Mouse (Mus musculus) intestine, embryonic 14.5 days (tissue): ENCODE measurements around the gene Ube2h. TPM values are rescaled to one million over a fixed set of nuclear protein-coding genes. Genes with fewer than 3 reads are reported as not detected.
A peak's percentile ranks its signal among the peaks of the same experiment; 100 is the strongest.

ENCODE experiments used
- ATAC-seq: fragments of 200-750 bp; cut with Nextera tagmentation; replicated peaks from 2 replicates; pipeline ENCODE4 v1.8.0; 2017; ENCODE audit warnings: low read depth, moderate number of reproducible peaks, moderate TSS enrichment, moderate library complexity; ENCODE audit not compliant: low FRiP score, low TSS enrichment
- DNase-seq: peaks from one replicate; pipeline ENCODE4 v3.0.0-alpha.2; 2018; ENCODE audit warnings: low spot score
- H3K27ac ChIP-seq: fragments of 300-500 bp; sonication (generic); 2 replicates; pipeline ENCODE4 v1.5.1; 2014; ENCODE audit warnings: low read depth, mild to moderate bottlenecking, control low read depth
- H3K27me3 ChIP-seq: fragments of 300-500 bp; sonication (generic); replicated peaks from 2 replicates; pipeline ENCODE4 v1.6.1; 2014; ENCODE audit warnings: low read length, control low read depth; ENCODE audit not compliant: control insufficient read depth, insufficient read depth
- H3K36me3 ChIP-seq: fragments of 300-500 bp; sonication (generic); 2 replicates; pipeline ENCODE4 v1.6.1; 2014; ENCODE audit warnings: low read length, control low read depth; ENCODE audit not compliant: control insufficient read depth, insufficient read depth
- H3K4me1 ChIP-seq: fragments of 300-500 bp; sonication (generic); replicated peaks from 2 replicates; pipeline ENCODE4 v1.6.1; 2014; ENCODE audit warnings: low read length, control low read depth, mixed read lengths; ENCODE audit not compliant: control insufficient read depth, insufficient read depth
- H3K4me2 ChIP-seq: fragments of 300-500 bp; sonication (generic); 2 replicates; pipeline ENCODE4 v1.6.1; 2014; ENCODE audit warnings: low read length
- H3K4me3 ChIP-seq: fragments of 300-500 bp; sonication (generic); 2 replicates; pipeline ENCODE4 v1.5.1; 2014; ENCODE audit warnings: low read depth, low read length, control low read depth, mixed read lengths
- H3K9ac ChIP-seq: fragments of 300-500 bp; sonication (generic); 2 replicates; pipeline ENCODE4 v1.6.1; 2014; ENCODE audit warnings: mild to moderate bottlenecking, low read length
- H3K9me3 ChIP-seq: fragments of 300-500 bp; sonication (generic); 2 replicates; pipeline ENCODE4 v1.6.1; 2016; ENCODE audit warnings: low read length, control low read depth; ENCODE audit not compliant: control insufficient read depth
- WGBS: fragments of 180-500 bp; shearing (Covaris S2); extraction: QIAGEN DNeasy Blood & Tissue Kit; methylation state at CpG from one replicate; pipeline ENCODE4 v1.1.7; 2014; 5-methylcytosine and 5-hydroxymethylcytosine counted together
- microRNA counts: library from miRNA; unstranded; fragments of <30 nt; microRNA quantifications from one replicate; lab custom pipeline; 2016
- microRNA-seq: library from miRNA; unstranded; fragments of <30 nt; microRNA quantifications from one replicate; pipeline ENCODE4, GENCODE M21; 2016
- polyA plus RNA-seq: library from polyadenylated mRNA; unstranded; fragments of >200 nt; fragmentation: Nextera tagmentation; extraction: Ambion mirVana; gene quantifications from 2 replicates; pipeline ENCODE4 v1.2.1, GENCODE M21; 2014

The Ube2h gene
- polyA plus RNA-seq, 1 experiment from 2014 or later = 50.5 TPM

DNA sequence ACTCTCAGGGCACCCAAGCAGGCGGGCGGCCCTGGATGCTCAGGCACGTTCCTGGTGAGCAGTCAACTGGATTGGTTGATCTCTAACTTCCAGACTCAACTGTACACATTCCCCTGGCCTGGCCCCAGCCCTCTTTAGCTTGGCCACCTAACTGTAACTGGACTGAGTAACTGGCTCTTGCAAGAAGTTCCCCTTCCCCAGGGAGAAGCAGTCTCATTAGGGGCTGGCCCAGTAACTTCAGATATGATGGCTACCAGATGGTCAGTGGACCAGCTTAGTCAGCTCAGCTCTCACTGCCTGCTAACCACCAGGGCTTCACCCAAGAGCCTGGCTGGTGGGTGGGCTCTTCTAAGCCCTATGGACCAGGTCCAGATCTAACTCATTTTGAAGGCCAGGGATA, 136.1 kb downstream of the Ube2h start:
- no peak overlapping the region for H3K27ac ChIP-seq
- H3K27me3 ChIP-seq = peaks cover 40% of the 10 kb centered on the region
- H3K4me3 ChIP-seq = no peak overlapping the region
- no peak for DNase-seq
- H3K9ac ChIP-seq = no peak overlapping the region
- no peaks in the 10 kb centered on the region for H3K36me3 ChIP-seq
- no peak overlapping the region for H3K4me2 ChIP-seq
- WGBS = 86% methylated on average over 3 of the region's 3 CpGs
- ATAC-seq = no peak
- no peaks in the 10 kb centered on the region for H3K9me3 ChIP-seq
- peaks cover 9% of the 10 kb centered on the region for H3K4me1 ChIP-seq

DNA sequence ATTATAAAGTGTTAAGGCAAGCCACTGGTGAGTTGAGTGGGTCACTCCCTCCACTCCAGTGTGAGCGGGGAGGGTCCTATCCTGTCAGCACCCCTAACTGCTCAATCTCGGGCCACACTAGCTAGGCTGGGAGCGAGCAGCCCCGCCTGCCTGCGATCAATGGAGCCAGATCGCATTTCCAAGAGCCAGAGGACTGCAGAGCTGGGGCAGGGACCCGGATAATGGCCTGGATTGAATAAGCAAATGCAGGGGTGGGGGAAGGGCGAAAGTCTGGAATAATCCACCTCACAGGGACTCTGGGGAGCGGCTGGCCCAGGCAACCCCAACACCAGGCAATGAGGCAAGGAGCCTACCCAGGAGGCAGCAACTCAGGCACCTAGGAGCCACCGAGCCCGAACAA, 137.1 kb downstream of the Ube2h start:
- no peak for ATAC-seq
- Histone ChIP-seq H3K9ac (no peak overlapping the region), H3K4me1 (0 out of 2 replicates have a peak, but pooled peaks cover 7% of the 10 kb centered on the region), H3K4me2 (no peak overlapping the region), H3K27me3 (peaks cover 29% of the 10 kb centered on the region), H3K27ac (no peak overlapping the region), H3K9me3 (no peaks in the 10 kb centered on the region), H3K36me3 (no peaks in the 10 kb centered on the region), H3K4me3 (no peak overlapping the region)
- DNase-seq = no peak
- 32% methylated on average over 11 of the region's 11 CpGs for WGBS

DNA sequence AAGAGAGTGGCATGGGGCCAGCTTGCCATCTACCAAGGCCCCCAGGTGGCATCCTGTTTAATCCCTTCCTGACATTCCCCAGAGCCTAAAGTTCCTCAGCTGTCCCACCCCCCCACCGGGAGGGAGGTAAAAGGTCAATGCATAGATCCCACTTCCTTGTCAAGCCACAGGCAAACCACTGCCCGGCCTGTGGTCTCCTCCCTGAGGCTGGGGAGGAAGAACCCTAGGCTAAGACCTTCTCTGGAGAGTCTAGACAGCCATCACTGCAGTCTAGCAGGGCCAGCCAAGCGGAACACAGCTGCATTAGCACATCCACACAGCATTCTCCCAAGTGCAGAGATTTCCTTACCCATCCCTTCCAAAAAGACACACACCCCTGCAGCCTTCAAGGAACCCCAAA, 138.0 kb downstream of the Ube2h start:
- Histone ChIP-seq H3K9me3 (no peaks in the 10 kb centered on the region), H3K36me3 (no peaks in the 10 kb centered on the region), H3K4me3 (no peak overlapping the region), H3K4me2 (no peak overlapping the region), H3K27me3 (peaks cover 21% of the 10 kb centered on the region), H3K27ac (no peak overlapping the region), H3K4me1 (0 out of 2 replicates have a peak, but pooled peaks cover 4% of the 10 kb centered on the region), H3K9ac (no peak overlapping the region)
- no peak for DNase-seq
- ATAC-seq = no peak
- 50% methylated on average over 3 of the region's 3 CpGs for WGBS

DNA sequence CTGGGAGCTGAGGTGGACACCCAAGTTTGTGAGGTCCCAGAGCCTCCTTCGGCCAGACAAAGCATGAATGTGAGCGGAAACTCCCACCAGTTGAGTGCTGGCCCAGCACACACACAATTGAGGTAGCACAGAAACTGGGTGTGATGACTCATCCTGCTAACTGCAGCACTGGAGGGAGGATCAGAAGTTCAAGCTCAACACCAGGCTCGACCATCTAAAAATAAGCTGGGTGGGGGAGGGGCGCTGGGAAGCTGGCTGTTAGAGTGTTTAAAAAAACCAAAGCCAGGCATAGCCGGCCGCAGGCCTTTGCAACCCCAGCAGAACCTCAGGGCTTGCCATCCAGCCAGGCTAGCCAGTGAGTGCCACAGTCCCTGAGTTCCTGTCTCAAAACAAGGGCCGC, 142.2 kb downstream of the Ube2h start:
- Histone ChIP-seq H3K4me3 (no peak overlapping the region), H3K27me3 (no peaks in the 10 kb centered on the region), H3K36me3 (no peaks in the 10 kb centered on the region), H3K4me2 (no peak overlapping the region), H3K9me3 (no peaks in the 10 kb centered on the region), H3K4me1 (0 out of 2 replicates have a peak, but pooled peaks cover 4% of the 10 kb centered on the region), H3K9ac (no peak overlapping the region), H3K27ac (no peak overlapping the region)
- WGBS = 40% methylated on average over 7 of the region's 7 CpGs
- no peak for ATAC-seq
- no peak for DNase-seq

DNA sequence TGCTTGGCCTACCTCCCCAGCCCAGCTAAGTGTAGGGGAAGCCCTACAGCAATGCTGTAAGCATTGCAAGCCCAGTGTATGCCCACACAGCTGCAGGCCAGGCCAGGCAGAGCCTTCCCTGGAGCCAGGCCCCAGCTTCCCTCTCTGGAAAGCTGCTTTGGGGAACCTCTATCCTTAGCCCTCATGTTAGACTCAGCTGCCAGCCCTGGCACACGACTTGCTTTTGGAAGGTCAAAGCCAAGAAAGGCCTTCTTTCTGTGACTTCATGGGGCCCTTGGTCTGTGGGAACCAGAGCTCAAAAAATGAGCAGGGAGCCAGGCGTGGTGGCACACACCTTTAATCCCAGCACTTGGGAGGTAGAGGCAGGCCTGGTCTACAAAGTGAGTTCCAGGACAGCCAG, 142.7 kb downstream of the Ube2h start:
- DNase-seq (no peak), ATAC-seq (no peak)
- 71% methylated on average over 2 of the region's 2 CpGs for WGBS
- Histone ChIP-seq H3K27ac (no peak overlapping the region), H3K4me3 (no peak overlapping the region), H3K9me3 (no peaks in the 10 kb centered on the region), H3K36me3 (no peaks in the 10 kb centered on the region), H3K4me1 (0 out of 2 replicates have a peak, but pooled peaks cover 4% of the 10 kb centered on the region), H3K9ac (no peak overlapping the region), H3K27me3 (no peaks in the 10 kb centered on the region), H3K4me2 (no peak overlapping the region)

MicroRNAs within 50 kb of the gene (microRNA counts, 519-probe panel; counts per million panel counts)
- microRNA mmu-miR-182 (lab: Ali Mortazavi, UCI) = 2,851 counts per million, percentile 32 among the panel's probes with 10 or more counts
- 4,082 counts per million, percentile 62 among the panel's probes with 10 or more counts for microRNA mmu-miR-183 (lab: Ali Mortazavi, UCI)
- 4,677 counts per million, percentile 76 among the panel's probes with 10 or more counts for microRNA mmu-miR-96 (lab: Ali Mortazavi, UCI)

Small RNA genes within 50 kb of the gene (microRNA-seq; reads per million reads assigned to microRNA genes)
- gene Mir182 = 7,246 reads per million, percentile 93 among the genes with 10 or more reads in this experiment
- 3,203 reads per million, percentile 87 among the genes with 10 or more reads in this experiment for gene Mir183
- gene Mir96 = 1,646 reads per million, percentile 82 among the genes with 10 or more reads in this experiment

Other genes starting within 250 kb of the Ube2h start
- gene Zc3hc1, start 86.5 kb upstream of the Ube2h start, polyA plus RNA-seq = 50.4 and 58.4 TPM in 2 replicates
- gene Klhdc10, start 97.3 kb upstream of the Ube2h start, polyA plus RNA-seq = 23.1 and 24.1 TPM in 2 replicates
- 40.9 and 43.6 TPM in 2 replicates for gene Tmem209, start 205.2 kb upstream of the Ube2h start, polyA plus RNA-seq
- gene Ssmem1, start 205.3 kb upstream of the Ube2h start, polyA plus RNA-seq = not detected in 2 replicates
- gene Cpa2, start 237.0 kb upstream of the Ube2h start, polyA plus RNA-seq = 1.8 and 206 TPM in 2 replicates